Comparison of ENCODE assay signal across 14 mouse cellular contexts in the genomic region with DNA sequence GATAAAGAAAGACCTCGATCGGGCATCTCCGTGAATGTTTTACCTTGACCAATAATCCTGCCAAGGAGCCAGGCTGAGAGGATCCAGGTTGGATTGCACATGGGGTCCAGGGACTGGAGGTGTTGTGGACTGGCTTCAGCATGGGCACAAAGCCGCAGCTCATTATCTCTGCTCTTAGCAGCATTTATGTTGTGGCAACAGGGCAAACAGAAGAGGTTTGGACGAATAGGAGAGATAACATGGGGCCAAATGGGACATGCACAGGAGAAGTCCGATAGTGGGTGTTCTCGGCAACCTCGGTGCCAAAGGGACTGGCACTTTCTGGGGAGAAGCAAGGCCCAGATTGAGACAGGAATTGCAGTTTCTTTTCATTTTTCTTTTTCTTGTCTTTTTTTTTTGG.
"Had no signal": no experiment of that assay in that cellular context is flagged by ENCODE, and none has a peak within 500 bp of the region (broad histone marks: within the 10 kb centered on the region; RNA-seq: fewer than 3 reads in every experiment).

No protein-coding gene starts in this region.

- H3K4me3 ChIP-seq: left cerebral cortex, adult 2 months; limb, embryonic 10.5 days; liver, embryonic 15.5 days; megakaryocyte, embryonic 14.5 days; midbrain, embryonic 15.5 days; neural tube, embryonic 13.5 days had no signal

- DNase-seq: kidney, postnatal 25 days; lung, embryonic 14.5 days; lung, postnatal 10 days; lung, postnatal 4 days; right cerebral cortex, postnatal 14 days; thymus, postnatal 36 days had no signal

- H3K9me3 ChIP-seq: limb, embryonic 10.5 days; liver, embryonic 15.5 days; megakaryocyte, embryonic 14.5 days; midbrain, embryonic 15.5 days; neural tube, embryonic 13.5 days had no signal

- H3K4me2 ChIP-seq: liver, embryonic 11.5 days; liver, embryonic 15.5 days; lung, embryonic 14.5 days; midbrain, embryonic 11.5 days; midbrain, embryonic 15.5 days; neural tube, embryonic 13.5 days had no signal

- H3K27ac ChIP-seq: left cerebral cortex, adult 2 months; limb, embryonic 10.5 days; liver, embryonic 15.5 days; midbrain, embryonic 15.5 days; neural tube, embryonic 13.5 days had no signal

- H3K27me3 ChIP-seq: liver, embryonic 15.5 days; megakaryocyte, embryonic 14.5 days; midbrain, embryonic 15.5 days; neural tube, embryonic 13.5 days had no signal

- H3K4me1 ChIP-seq: limb, embryonic 10.5 days; liver, embryonic 15.5 days had no signal

- H3K36me3 ChIP-seq: liver, embryonic 15.5 days; midbrain, embryonic 15.5 days; neural tube, embryonic 13.5 days had no signal

- H3K9ac ChIP-seq: liver, embryonic 15.5 days; lung, embryonic 14.5 days; midbrain, embryonic 15.5 days; neural tube, embryonic 13.5 days had no signal

- ATAC-seq: midbrain, embryonic 15.5 days had no signal
